Mouse (Mus musculus) embryo, embryonic 9.5 days (tissue): ENCODE data around the gene Synpr.
"Not testable (repeated sequence)": the region's sequence is repeated elsewhere in the genome, so short reads cannot be mapped to it uniquely, and the experiment has no call there.

ENCODE experiments used
- DNase-seq: peaks from one replicate; pipeline ENCODE4 v3.0.0-alpha.2; 2017; ENCODE audit errors: extremely low spot score

The Synpr gene

GRCm38 (mm10) chr14:13284091-13284844 is at the start of gene Synpr:
Synpr (plus strand) TSS chr14:13284780.
- DNase-seq: peak; percentile 83

GRCm38 (mm10) chr14:13236929-13237328 is 47.7 kb upstream of the Synpr start:
- DNase-seq: peak; percentile 29

- DNase-seq: no peak
Observed at GRCm38 (mm10) chr14:13247431-13247830, 37.1 kb upstream of the Synpr start.

GRCm38 (mm10) chr14:13249361-13249760 is 35.2 kb upstream of the Synpr start:
- DNase-seq: no peak

- DNase-seq: no peak
Observed at GRCm38 (mm10) chr14:13252594-13252993, 32.0 kb upstream of the Synpr start.

GRCm38 (mm10) chr14:13254741-13255140 is 29.8 kb upstream of the Synpr start:
- DNase-seq: not testable (repeated sequence)

GRCm38 (mm10) chr14:13262406-13262805 is 22.2 kb upstream of the Synpr start:
- no peak for DNase-seq

GRCm38 (mm10) chr14:13266331-13266730 is 18.2 kb upstream of the Synpr start:
- no peak for DNase-seq

GRCm38 (mm10) chr14:13267181-13267580 is 17.4 kb upstream of the Synpr start:
- DNase-seq: no peak

GRCm38 (mm10) chr14:13283211-13283610 is 1.4 kb upstream of the Synpr start:
- DNase-seq: no peak

GRCm38 (mm10) chr14:13284845-13285198 is 242 bp downstream of the Synpr start:
- no peak for DNase-seq

GRCm38 (mm10) chr14:13285341-13286130 is 956 bp downstream of the Synpr start:
- DNase-seq: no peak

- no peak for DNase-seq
Observed at GRCm38 (mm10) chr14:13294200-13294599, 9.6 kb downstream of the Synpr start.

GRCm38 (mm10) chr14:13314323-13314722 is 29.7 kb downstream of the Synpr start:
- DNase-seq: no peak

- no peak for DNase-seq
Observed at GRCm38 (mm10) chr14:13328461-13328860, 43.9 kb downstream of the Synpr start.

- no peak for DNase-seq
Observed at GRCm38 (mm10) chr14:13332497-13333306, 48.1 kb downstream of the Synpr start.

GRCm38 (mm10) chr14:13333372-13333771 is 48.8 kb downstream of the Synpr start:
- no peak for DNase-seq

GRCm38 (mm10) chr14:13336162-13336561 is 51.6 kb downstream of the Synpr start:
- DNase-seq: no peak

- DNase-seq: no peak
Observed at GRCm38 (mm10) chr14:13340688-13341087, 56.1 kb downstream of the Synpr start.

- DNase-seq: no peak
Observed at GRCm38 (mm10) chr14:13344240-13344639, 59.7 kb downstream of the Synpr start.

GRCm38 (mm10) chr14:13349170-13349865 is 64.7 kb downstream of the Synpr start:
- DNase-seq: no peak

- DNase-seq: peak; percentile 24
Observed at GRCm38 (mm10) chr14:13354154-13354553, 69.6 kb downstream of the Synpr start.
